Mouse (Mus musculus) adrenal gland, adult 2 months (tissue): ENCODE results near the gene Zfr2. TPM values are rescaled to one million over a fixed set of nuclear protein-coding genes. Genes with fewer than 3 reads are reported as not detected.

ENCODE experiments used
- DNase-seq: peaks from one replicate; pipeline ENCODE4 v3.0.0; 2021
- polyA plus RNA-seq: library from polyadenylated mRNA; depleted of rRNA; stranded (reverse); fragments of >200 nt; gene quantifications from 2 replicates; pipeline ENCODE4 v1.2.3, GENCODE M21; 2012
- total RNA-seq, 2 experiments: library from RNA; stranded (reverse); gene quantifications; 2 replicates each; pipeline ENCODE4 v1.2.3; 2021

The Zfr2 gene
- total and polyA plus RNA-seq, 3 experiments = 12.6 to 38.7 (median 14.1) TPM

DNA sequence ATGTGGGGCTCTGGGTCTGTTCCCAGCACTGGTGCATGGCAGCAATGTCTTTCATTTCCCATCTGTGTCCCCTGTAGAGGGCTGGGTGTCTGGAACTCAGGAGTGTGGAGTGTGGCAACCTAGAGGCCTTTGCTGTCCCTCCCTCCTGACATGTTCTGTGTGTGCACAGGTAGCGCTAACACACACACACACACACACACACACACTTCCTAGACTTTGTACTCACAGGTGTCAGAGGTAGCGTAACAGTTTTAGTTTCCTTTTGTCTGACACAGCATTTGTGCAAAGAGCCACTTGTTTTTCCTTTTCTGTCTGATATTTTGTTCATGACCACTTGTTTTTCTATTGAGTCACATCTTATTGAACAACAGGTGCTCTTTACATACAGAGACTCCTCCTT is 14.8 kb downstream of the Zfr2 start:
- DNase-seq = no peak

DNA sequence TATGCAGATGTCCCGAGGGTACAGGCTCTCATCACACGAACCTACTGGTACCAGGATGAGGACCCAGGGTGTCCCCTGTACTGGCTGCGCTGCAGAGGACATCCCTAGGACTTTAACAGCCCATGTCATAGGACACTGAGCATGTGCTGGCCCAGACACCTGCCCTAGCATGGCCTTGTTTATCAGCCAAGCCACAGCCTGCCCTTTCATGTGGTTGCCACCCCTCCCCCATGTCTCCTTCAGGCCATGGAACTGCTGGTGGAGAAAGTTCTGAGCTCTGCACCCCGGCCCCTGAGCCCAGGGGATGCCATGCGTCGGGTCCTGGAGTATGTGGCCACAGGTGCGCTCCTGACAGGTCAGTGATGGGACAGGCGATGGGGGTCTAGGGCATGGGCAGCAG is 16.5 kb downstream of the Zfr2 start:
- DNase-seq = no peak

DNA sequence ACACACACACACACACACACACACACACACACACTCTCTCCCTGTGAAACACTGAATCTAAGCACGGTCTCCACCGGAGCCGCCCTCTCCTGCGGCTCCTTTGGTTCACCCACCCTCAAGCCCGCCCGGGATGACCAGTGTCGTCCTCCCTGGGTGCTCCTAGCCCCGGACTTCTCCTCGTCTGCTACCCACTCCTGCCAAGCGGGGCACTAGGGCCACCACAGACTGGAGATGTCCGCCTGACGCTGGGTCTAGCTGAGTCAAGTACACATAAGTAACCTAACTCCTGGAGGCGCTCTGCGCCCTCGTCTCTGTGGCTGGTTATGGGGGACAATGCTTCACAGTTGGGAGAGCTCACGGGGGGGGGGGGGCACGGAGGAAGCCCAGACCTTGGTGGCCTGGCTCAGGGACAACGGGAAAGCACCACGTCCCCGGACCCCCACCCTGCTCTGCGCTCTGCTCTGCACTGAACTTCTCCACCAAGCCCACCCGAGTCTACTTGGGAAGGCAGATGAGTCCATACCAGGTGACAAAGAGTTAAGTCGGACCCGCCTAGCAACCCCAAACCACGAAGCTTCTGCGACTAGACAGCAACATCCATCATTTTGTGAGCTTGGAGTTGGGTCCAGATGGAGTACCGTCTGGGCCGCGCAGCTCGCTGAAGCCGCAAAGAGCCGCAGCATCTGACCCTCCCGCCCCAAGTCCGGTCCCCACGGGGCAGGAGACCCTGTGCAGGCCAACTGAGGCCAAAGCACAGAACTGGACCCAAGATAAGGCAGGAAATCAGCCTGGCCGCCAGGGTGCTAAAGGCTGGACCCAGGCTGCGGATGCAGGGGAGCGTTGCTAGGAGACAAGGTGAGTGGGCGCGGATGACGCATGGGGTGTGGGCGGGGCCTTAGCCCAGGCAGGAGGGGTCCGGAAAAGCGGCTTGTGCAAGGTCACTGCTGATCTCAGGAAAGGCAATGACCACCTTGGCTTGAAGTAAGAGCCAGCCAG is 19.8 kb downstream of the Zfr2 start, which contains the start of gene Matk:
Matk (plus strand) TSS at position 512 of the 996 bp plus-strand sequence.
- peak; percentile 68 for DNase-seq

GRCm38 (mm10) chr10:81254886-81255285 is 21.9 kb downstream of the Zfr2 start:
- no peak for DNase-seq

DNA sequence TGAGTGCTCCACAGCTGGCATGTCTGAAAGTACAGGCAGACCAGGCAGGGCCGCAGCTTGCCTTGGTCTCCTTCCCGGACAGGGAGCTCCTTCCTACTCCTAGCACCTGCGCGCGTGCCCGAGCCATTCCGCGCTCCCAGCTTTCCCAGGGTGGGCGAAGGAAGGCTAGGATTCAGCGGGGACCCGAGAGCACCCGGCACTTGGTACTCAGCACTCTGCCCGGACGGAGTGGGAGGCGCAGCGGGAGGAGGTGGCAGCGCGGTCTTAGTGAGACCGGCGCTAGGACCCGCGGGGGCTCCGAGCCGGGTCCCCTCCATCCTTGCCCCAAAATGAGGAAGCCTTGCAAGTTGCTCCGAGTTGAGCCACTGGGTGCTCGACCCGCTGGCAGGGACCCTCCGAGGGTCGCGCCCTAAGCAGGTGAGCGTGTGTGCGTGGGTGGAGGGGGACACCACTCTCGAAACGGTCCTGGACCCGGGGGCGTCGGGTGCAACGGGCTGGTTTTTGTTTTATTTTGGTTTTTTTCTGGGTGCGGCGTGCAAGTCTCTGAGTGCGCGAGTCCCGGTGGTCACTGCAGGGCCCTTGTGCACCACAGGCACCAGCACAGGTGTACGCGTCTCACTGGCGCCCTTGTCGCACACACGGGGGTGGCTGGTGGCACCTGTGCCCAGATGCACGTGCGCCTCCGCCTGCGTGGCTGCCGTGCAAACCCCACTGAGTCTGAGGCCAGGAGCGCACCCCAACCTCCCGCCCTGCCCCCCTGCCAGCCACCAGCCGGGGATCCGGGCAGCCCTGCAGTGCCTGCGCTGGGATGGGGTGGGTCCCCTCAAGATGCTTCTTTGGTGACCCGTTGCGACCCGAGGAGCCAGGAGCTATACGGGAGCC is 24.4 kb downstream of the Zfr2 start:
- no peak for DNase-seq

GRCm38 (mm10) chr10:81259225-81259884 is 26.4 kb downstream of the Zfr2 start:
- DNase-seq = no peak

- DNase-seq = no peak
These were observed 28.1 kb downstream of the Zfr2 start for GRCm38 (mm10) chr10:81261025-81261424.

- no peak for DNase-seq
These were observed 32.6 kb downstream of the Zfr2 start for GRCm38 (mm10) chr10:81265540-81265939.

DNA sequence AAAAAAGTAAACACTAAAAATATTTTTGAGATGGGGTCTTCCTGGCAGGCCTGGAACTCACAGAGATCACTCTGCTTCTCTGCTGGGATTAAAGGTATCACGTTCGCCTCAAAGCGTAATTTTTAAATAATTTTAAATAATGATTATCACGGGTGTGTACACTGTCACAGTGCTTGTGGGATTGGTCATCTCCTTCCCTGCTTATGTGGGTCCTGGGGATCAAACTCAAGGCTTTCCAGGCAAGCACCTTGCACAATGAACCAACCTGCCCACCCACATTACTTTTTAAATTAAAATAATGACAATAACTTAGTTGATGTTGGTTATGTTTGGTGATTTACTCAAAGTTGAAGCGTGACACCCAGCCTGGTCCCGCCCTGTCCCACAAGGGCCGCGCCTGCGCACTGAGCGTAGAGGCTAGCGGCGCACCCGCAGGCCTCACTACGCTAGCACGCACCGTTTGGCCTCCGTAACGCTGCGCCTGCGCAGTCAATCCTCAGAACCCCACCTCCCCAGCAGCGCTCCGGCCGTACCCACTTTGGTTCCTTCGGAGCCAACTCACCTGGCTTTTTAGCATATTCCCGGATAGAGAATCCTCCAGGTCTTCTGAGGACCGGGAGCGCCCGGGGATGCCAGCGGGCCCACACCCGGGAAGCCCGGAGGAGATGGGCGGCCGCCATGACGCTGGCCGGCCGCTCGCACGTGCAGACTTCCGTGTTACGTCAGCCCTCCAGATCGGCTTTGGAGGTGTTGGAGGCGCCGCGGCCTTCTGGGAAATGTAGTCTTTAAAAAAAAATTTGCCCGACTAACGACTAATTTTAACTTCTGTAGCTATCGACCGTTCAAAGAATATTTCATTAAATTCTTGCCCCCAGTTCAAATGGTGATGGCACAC is 33.5 kb downstream of the Zfr2 start, which contains the start of the genes Mrpl54 and Apba3:
Mrpl54 (minus strand) TSS at position 724 of the 895 bp plus-strand sequence.
Apba3 (plus strand) TSS at position 750 of the 895 bp plus-strand sequence.
- peak; percentile 97 for DNase-seq

DNA sequence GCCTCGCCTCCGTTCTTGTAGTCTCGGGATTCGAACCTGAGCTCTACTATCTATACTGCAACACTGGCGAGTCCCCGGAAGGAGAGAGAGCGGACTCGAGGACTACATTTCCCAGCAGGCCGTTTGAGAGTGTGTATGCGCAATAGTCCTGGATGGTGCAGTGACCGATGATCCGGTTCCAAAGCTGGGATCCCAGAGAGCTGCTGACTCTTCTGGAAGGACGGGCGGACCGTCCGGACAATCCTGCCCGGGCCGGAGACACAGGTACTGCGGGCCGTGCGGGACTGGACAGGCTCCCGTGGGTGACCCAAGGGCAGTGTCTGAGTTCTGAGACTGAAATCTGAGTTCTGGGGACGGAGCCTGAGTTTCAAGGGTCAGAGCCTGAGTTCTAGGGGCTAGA is 35.1 kb downstream of the Zfr2 start:
- DNase-seq = peak; percentile 91

DNA sequence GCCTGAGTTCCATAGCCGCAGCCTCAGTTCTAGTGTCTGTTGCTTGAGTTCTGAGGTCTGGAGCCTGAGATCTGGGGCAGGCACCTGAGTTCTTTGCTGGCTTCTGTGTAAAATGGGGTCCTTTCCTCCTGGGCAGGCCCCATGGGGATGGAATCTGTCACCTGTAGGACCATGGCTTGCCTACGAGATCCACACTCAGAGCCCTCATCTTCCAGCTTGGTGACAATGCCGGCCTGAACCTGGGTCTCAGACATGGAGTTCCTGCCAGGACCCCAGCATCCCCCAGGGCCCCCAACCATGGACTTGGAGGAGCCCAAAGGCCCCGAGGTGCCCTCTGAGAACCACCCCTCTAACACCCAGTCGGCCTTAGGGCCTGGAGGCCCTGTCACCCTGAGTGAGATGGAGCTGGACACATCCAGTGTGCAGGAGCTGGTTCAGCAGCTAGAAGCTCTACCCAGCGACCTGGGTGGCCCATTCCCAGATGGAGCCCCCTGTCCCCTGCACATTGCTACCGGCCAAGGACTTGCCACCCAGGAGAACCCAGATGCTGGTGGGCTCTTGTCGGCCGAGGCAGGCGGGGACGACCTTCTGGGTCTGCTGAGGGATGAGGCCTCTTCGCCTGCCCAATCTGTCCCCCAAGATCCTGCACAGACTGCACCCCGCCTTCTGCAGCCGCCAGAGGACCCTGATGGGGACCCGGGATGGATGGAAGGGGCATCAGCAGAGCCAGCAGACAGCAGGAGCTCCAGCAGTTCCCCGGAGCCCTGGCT is 35.9 kb downstream of the Zfr2 start:
- DNase-seq = no peak

DNA sequence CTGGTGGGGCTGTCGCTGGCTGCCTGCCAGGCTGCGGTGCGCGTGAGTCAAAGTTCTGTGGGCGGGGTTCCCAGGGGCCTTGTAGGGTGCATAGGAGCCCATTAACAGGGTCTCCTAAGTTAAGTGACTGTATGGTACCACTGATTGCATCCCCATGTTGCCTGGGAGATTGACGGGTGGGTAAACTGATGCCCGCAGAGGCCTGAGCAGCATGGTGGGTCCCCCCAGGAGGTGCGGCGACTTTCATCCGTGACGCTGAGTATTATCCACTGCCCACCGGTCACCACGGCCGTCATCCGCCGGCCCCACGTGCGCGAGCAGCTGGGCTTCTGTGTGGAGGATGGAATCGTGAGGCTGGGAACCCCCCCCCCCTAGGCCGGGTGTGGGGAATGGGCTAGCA is 39.4 kb downstream of the Zfr2 start:
- no peak for DNase-seq

- DNase-seq = peak; percentile 74
These were observed 40.9 kb downstream of the Zfr2 start for GRCm38 (mm10) chr10:81273842-81274241.

DNA sequence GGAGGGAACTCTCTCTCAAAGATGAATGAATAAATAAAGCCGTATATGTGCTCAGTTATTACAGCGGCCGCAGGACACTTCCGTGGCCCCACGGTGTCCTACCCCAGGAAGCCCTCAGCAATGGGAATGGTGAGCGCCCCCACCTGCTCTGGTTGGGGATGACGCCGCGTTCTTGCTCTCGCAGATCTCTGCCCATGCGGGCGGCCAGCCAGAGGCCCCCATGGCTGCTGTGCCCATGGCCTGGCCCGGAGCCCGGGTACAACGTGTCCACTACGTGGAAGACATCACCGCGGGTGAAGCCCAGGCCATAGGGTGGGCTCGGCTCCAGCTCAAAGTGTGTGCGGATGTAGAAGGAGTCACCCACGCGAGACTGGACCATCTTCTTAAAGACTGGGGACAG is 44.7 kb downstream of the Zfr2 start:
- no peak for DNase-seq

GRCm38 (mm10) chr10:81279496-81279895 is 46.5 kb downstream of the Zfr2 start:
- no peak for DNase-seq

DNA sequence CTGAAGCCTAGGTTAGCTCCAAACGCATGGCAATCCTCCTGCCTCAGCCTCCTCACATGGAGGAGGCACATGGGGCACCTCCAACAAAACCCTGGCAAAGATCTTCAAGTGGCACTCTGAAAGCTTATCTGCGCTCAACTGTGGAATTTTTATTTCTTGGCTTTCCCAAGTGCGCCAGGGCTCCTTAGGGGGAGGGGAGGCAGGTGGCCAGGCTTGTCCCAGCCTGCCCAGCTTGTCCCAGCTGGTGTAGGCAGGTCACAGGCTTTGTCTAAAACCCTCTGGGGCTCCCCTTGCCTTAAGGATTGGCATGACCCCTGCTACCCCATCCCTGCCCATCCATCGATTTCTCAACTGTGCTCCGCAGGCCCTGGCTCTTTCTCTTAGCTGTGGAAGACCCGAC is 51.2 kb downstream of the Zfr2 start:
- DNase-seq = no peak

- no peak for DNase-seq
These were observed 51.8 kb downstream of the Zfr2 start for GRCm38 (mm10) chr10:81284719-81285118.

- peak; percentile 91 for DNase-seq
These were observed 52.9 kb downstream of the Zfr2 start for GRCm38 (mm10) chr10:81285694-81286450.

DNA sequence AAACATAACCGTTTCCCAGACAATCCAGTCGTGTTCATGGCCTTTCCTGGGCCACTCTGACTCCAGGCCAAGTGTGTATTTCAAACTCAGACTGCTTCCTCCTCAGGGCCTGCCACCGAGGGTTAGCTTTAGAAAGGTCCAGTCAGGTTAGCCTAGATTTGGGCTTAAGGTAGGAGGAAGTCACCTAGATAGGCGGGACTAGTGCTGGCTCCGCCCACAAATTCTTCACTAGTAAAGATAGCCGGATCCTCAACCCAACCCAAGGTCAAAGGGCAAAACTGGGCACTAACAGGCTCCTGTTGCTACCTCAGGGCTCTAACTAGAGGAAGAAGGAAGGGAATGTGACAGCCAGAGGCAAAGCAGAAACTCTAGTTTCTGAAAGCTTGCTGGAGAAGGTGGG is 53.6 kb downstream of the Zfr2 start:
- DNase-seq = no peak
